Mouse (Mus musculus) embryonic fibroblast, embryonic 13.5 days (primary cell): ENCODE data around the gene Abcg5.

Experiments used
- CTCF ChIP-seq: IDR thresholded peaks from 2 replicates; pipeline ENCODE4 v1.5.1; 2011; ENCODE audit warnings: mild to moderate bottlenecking, control low read depth, low read length, moderate library complexity, borderline replicate concordance; ENCODE audit not compliant: insufficient read depth
- POLR2A ChIP-seq: IDR thresholded peaks from 2 replicates; pipeline ENCODE4 v1.6.1; 2011; ENCODE audit warnings: low read depth, mild to moderate bottlenecking, control low read depth, low read length, moderate library complexity

DNA sequence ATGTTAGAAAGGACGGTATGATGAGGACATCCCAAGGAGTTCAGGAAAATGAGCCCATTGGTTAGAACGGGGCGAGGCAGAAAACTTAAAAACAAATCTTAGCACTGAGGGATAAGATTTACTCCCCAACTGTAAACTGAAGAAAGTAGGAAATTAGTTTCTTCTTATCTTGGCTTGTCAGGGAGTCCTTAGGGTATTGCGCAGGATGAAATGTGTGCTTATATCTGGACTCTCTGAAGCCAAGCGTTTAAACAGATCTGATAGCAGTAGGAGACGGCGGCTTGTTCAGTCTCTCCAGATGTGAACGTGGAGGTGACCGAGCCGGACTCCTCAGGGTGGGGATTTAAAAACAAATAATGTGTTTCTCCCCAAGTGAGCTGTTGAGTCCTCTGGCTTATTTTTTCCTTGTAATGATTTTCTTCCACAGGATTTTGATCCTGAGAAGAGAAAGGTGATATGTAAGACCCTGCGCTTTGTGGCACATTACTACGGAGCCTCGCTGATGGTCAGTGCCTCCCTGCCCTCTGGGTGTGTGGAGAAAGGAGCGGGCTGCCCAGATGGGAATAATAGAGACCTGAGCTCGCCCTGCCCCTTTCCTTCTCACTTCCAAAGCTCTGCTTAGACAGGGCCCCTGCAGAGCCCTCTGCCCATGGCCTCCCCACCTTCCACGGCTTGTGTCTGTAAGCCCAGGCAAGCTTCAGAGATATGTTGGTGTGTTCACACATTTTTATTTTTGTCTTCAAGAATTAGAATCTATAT lies 38.3 kb downstream of the Abcg5 start:
- TF ChIP-seq POLR2A, result no peak
- TF ChIP-seq CTCF, result no peak
